Mouse (Mus musculus) embryonic facial prominence, embryonic 12.5 days (tissue): Measurements from ENCODE around the gene Fam53b. TPM values are rescaled to one million over a fixed set of nuclear protein-coding genes. Genes with fewer than 3 reads are reported as not detected.
"Not testable (repeated sequence)": the region's sequence is repeated elsewhere in the genome, so short reads cannot be mapped to it uniquely, and the experiment has no call there.

Experiments
- ATAC-seq: fragments of 200-750 bp; cut with Nextera tagmentation; 2 replicates; pipeline ENCODE4 v1.8.0; 2017; ENCODE audit not compliant: insufficient number of reproducible peaks, insufficient read depth, low FRiP score, low TSS enrichment
- H3K27ac ChIP-seq: fragments of 300-500 bp; sonication (generic); 2 replicates; pipeline ENCODE4 v1.5.1; 2016; ENCODE audit warnings: mild to moderate bottlenecking
- H3K27me3 ChIP-seq: fragments of 300-500 bp; sonication (generic); 2 replicates; pipeline ENCODE4 v1.6.1; 2016; ENCODE audit warnings: mild to moderate bottlenecking, moderate library complexity
- H3K36me3 ChIP-seq: fragments of 300-500 bp; sonication (generic); 2 replicates; pipeline ENCODE4 v1.6.1; 2016; ENCODE audit warnings: mild to moderate bottlenecking
- H3K4me1 ChIP-seq: fragments of 300-500 bp; sonication (generic); 2 replicates; pipeline ENCODE4 v1.6.1; 2016
- H3K4me2 ChIP-seq: fragments of 300-500 bp; sonication (generic); replicated peaks from 2 replicates; pipeline ENCODE4 v1.6.1; 2016; ENCODE audit warnings: mild to moderate bottlenecking, moderate library complexity
- H3K4me3 ChIP-seq: fragments of 300-500 bp; sonication (generic); 2 replicates; pipeline ENCODE4 v1.5.1; 2016; ENCODE audit warnings: mild to moderate bottlenecking
- H3K9ac ChIP-seq: fragments of 300-500 bp; sonication (generic); 2 replicates; pipeline ENCODE4 v1.6.1; 2016; ENCODE audit warnings: mild to moderate bottlenecking, moderate library complexity
- H3K9me3 ChIP-seq: fragments of 300-500 bp; sonication (generic); 2 replicates; pipeline ENCODE4 v1.6.1; 2016; ENCODE audit warnings: mild to moderate bottlenecking, moderate library complexity
- WGBS: fragments of 180-500 bp; shearing (Covaris S2); methylation state at CpG from one replicate; pipeline ENCODE4 v1.1.7; 2016; 5-methylcytosine and 5-hydroxymethylcytosine counted together
- polyA plus RNA-seq: library from polyadenylated mRNA; unstranded; fragments of >200 nt; fragmentation: Nextera tagmentation; extraction: Ambion mirVana; gene quantifications from 2 replicates; pipeline ENCODE4 v1.2.1, GENCODE M21; 2016

The Fam53b gene
- polyA plus RNA-seq, 1 experiment from 2014 or later: 23.6 TPM

DNA sequence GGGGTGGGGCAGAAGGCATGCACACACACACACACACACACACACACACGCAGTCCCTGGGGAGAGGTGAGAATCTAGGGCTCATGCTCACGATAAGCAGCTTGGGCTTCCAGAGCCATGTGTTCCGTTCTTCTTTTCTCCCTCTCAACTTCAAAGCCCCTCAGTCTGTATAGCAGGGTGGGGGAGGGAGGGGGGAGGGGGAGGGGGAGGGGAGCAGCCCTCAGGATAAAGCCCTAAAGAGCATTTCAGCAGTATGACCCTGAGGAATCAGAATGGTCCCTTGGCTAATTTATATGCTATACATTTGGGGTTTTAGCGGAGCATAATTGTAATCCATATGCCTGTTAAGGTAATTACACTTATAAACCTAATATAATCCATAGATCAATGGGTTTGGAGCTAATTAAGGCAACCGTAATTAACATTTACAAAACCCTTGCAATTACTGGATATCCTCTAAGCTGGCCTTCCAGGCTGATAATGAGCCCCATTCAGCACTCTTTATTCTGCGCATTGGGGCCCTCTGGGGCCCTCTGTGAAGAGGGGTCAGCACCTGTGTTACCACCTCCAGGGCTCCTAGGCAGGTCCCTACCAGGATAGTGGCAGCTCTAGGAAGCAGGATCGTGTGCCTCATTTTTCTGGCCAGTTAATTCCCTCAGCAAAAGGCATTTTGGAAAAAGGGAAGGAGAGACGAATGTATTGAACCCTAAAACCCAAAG, 147.9 kb downstream of the Fam53b start:
- no peak for ATAC-seq
- no peak overlapping the region for H3K4me2 ChIP-seq

DNA sequence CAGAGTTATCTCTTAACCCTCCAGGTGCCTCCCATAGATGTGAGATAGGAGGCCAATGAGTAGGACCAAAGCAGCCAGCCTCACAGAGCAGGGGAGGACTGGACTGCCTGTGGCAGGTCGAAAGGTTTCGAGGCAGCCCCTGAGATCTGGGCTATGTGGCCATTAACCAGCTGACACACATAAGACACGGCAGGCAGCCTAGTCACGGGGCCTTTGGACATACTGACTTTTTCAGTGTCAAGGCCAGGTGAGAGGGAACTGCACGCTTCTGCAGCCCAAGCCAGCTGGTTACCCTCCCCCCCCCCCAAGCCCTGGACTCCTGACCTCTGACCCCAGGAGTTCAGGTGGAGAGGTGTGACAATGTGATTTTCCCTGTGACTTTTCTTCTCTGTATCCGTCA, 148.9 kb downstream of the Fam53b start:
- Histone ChIP-seq H3K4me1 (peaks cover 12% of the 10 kb centered on the region; the same call in 1 of the 2 replicates), H3K4me2 (no peak overlapping the region), H3K9me3 (no peaks in the 10 kb centered on the region), H3K9ac (no peak overlapping the region), H3K27me3 (no peaks in the 10 kb centered on the region), H3K4me3 (no peak overlapping the region), H3K36me3 (no peaks in the 10 kb centered on the region), H3K27ac (no peak overlapping the region)
- 61% methylated on average over 6 of the region's 6 CpGs for WGBS
- no peak for ATAC-seq

More for the DNA sequence above, 147.9 kb downstream of the Fam53b start:
- no peaks in the 10 kb centered on the region for H3K9me3 ChIP-seq
- H3K9ac ChIP-seq: no peak overlapping the region
- no peaks in the 10 kb centered on the region for H3K27me3 ChIP-seq
- 42% methylated on average over 7 of the region's 8 CpGs for WGBS
- H3K4me1 ChIP-seq: 0 out of 2 replicates have a peak, but pooled peaks cover 6% of the 10 kb centered on the region
- H3K36me3 ChIP-seq: no peaks in the 10 kb centered on the region
- H3K27ac ChIP-seq: no peak overlapping the region
- H3K4me3 ChIP-seq: no peak overlapping the region

DNA sequence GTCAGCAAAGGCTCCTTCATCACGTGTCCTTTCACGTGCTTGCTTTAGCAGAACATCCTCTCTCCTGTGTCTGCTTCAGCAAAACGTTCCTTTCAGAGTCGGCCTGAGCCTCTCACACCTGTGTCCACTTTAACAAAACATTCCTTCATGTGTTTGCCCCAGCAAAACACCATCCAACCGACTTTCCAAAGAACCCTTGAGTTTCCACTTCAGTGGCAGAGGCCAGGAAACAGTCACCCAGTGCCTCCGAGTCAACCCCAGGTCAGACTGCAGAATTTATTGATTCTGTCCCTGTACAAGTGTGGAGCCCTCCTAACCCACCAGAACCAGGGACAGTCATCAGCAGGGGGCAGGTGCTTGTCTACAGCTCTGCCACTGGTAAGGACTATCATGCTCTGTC, 150.9 kb downstream of the Fam53b start:
- not testable (repeated sequence) for H3K27ac ChIP-seq, H3K27me3 ChIP-seq, ATAC-seq, H3K4me2 ChIP-seq, H3K36me3 ChIP-seq, H3K4me3 ChIP-seq, H3K9ac ChIP-seq, H3K9me3 ChIP-seq
- peaks cover 30% of the 10 kb centered on the region for H3K4me1 ChIP-seq
- 57% methylated on average over 6 of the region's 6 CpGs for WGBS

Other genes with a start within 250 kb of the Fam53b start
- 157 and 159 TPM in 2 replicates for gene Oat, start 237.5 kb downstream of the Fam53b start, polyA plus RNA-seq
- 0.06 and 0.15 TPM in 2 replicates for gene Nkx1-2, start 214.2 kb downstream of the Fam53b start, polyA plus RNA-seq
- 16.2 and 17.8 TPM in 2 replicates for gene Lhpp, start 203.2 kb downstream of the Fam53b start, polyA plus RNA-seq
- gene Eef1akmt2, start 38.8 kb upstream of the Fam53b start, polyA plus RNA-seq: 75.7 and 79.1 TPM in 2 replicates
- gene Abraxas2, start 45.3 kb upstream of the Fam53b start, polyA plus RNA-seq: 43.0 and 43.1 TPM in 2 replicates
- 16.0 and 18.5 TPM in 2 replicates for gene Zranb1, start 117.3 kb upstream of the Fam53b start, polyA plus RNA-seq